Mouse (Mus musculus) heart, embryonic 13.5 days (tissue): Measurements from ENCODE around the gene Matn3. TPM values are rescaled to one million over a fixed set of nuclear protein-coding genes. Genes with fewer than 3 reads are reported as not detected.
A peak's percentile ranks its signal among the peaks of the same experiment; 100 is the strongest.

Experiments
- ATAC-seq: fragments of 200-750 bp; cut with Nextera tagmentation; 2 replicates; pipeline ENCODE4 v1.8.0; 2017; ENCODE audit warnings: moderate TSS enrichment; ENCODE audit not compliant: insufficient number of reproducible peaks, low FRiP score, low TSS enrichment; ENCODE audit errors: extremely low read depth
- H3K27ac ChIP-seq: fragments of 300-500 bp; sonication (generic); replicated peaks from 2 replicates; pipeline ENCODE4 v1.5.1; 2015; ENCODE audit warnings: moderate library complexity, mild to moderate bottlenecking, inconsistent platforms
- H3K27me3 ChIP-seq: fragments of 300-500 bp; sonication (generic); replicated peaks from 2 replicates; pipeline ENCODE4 v1.6.1; 2015; ENCODE audit warnings: mild to moderate bottlenecking, inconsistent platforms
- H3K36me3 ChIP-seq: fragments of 300-500 bp; sonication (generic); 2 replicates; pipeline ENCODE4 v1.6.1; 2015; ENCODE audit warnings: mild to moderate bottlenecking, inconsistent platforms
- H3K4me1 ChIP-seq: fragments of 300-500 bp; sonication (generic); 2 replicates; pipeline ENCODE4 v1.6.1; 2015; ENCODE audit warnings: inconsistent platforms
- H3K4me2 ChIP-seq: fragments of 300-500 bp; sonication (generic); 2 replicates; pipeline ENCODE4 v1.6.1; 2015; ENCODE audit warnings: inconsistent platforms, mild to moderate bottlenecking, moderate library complexity
- H3K4me3 ChIP-seq: fragments of 300-500 bp; sonication (generic); 2 replicates; pipeline ENCODE4 v1.5.1; 2015; ENCODE audit warnings: moderate library complexity, mild to moderate bottlenecking, inconsistent platforms
- H3K9ac ChIP-seq: fragments of 300-500 bp; sonication (generic); 2 replicates; pipeline ENCODE4 v1.6.1; 2015; ENCODE audit warnings: inconsistent platforms, mild to moderate bottlenecking, moderate library complexity
- H3K9me3 ChIP-seq: fragments of 300-500 bp; sonication (generic); 2 replicates; pipeline ENCODE4 v1.6.1; 2016; ENCODE audit warnings: inconsistent platforms
- WGBS: fragments of 180-500 bp; shearing (Covaris S2); methylation state at CpG from one replicate; pipeline ENCODE4 v1.1.7; 2015; ENCODE audit warnings: mixed read lengths; 5-methylcytosine and 5-hydroxymethylcytosine counted together
- polyA plus RNA-seq: library from polyadenylated mRNA; unstranded; fragments of >200 nt; fragmentation: Nextera tagmentation; extraction: Ambion mirVana; gene quantifications from 2 replicates; pipeline ENCODE4 v1.2.1, GENCODE M21; 2015

Gene Matn3
- 0.19 and 0.32 TPM in 2 replicates for polyA plus RNA-seq

DNA sequence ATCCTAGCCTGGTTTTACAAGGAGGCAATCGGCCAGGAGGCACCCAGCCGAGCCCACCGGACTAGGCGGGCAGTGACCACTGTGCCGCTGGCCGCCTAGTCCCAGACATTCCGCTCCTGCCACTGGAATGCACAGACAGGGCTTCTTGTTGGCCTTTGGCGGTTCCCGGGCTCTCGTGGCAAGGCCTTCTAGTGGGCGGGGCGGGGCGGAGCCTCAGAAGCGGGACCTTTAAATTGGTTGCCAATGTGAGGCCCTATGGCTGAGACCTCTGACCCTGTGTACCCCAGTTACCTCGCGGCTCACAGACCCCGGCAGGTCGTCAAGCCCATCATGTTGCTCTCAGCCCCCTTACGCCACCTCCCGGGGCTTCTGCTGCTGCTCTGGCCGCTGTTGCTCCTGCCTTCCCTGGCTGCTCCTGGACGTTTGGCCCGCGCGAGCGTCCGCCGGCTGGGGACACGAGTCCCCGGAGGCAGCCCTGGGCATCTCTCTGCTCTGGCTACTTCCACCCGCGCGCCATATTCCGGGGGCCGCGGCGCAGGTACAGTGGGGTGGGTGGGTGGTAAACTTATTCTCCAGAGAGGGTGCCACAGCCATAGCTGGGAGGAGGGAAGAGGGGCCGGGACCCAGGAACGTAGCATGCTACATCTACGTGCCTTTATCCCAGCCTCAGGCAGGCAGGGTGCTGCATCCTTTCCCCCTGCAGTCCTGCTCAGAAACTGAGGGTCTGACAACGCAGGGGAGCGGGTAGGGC lies at the start of gene Matn3:
Gene Matn3, plus strand, starts transcription at position 216 of the 751 bp plus-strand sequence.
- Histone ChIP-seq H3K4me3 (peak within 1 kb of the TSS; percentile 62), H3K27ac (no peak within 1 kb of the TSS), H3K27me3 (peaks cover 16% of the 10 kb centered on the region; the same call in 1 of the 2 replicates), H3K4me2 (peak within 1 kb of the TSS; percentile 99), H3K4me1 (peaks cover 13% of the 10 kb centered on the region), H3K9me3 (no peaks in the 10 kb centered on the region), H3K9ac (peak within 1 kb of the TSS; percentile 79), H3K36me3 (no peaks in the 10 kb centered on the region)
- 1% methylated on average over 42 of the region's 42 CpGs for WGBS
- ATAC-seq: no peak

DNA sequence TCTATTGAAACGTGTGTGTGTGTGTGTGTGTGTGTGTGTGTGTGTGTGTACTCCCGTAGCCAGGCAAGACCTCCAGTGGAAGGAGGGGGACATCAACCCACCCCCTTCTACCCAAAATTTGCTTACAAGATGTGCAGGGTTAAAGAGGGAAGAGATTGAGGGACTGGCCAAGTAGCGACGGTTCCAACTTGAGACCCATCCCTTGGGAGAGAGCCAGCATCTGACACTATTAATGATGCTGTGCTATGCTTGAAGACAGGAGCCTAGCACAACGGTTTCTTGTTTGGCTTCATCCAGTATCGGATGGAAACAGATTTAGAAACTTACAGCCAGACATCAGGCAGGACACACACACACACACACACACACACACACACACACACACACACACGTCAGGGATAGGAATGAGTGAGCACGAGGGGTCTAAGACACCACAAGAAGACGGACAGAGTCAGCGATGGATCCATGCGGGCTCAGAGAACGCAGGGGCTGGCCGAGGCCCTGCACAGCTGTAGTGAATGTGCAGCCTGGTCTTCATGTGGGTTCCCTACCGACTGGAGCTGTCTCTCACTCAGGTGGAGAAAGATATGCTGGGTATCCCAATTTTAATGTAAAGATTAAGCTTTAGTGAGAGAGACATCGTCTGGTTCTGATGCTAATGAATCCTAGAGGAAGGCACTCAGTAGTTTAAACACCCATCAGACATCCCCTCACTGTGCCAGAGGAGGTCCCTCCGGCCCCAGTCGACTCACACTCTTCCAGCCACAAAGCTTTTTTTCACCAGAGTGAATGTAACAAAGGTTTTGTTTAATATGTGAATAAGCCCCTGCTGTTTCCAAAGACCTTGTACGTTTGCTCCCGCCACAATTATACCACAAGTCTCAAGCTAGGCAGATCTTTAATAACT lies 48.6 kb upstream of the Matn3 start:
- Histone ChIP-seq H3K27me3 (no peaks in the 10 kb centered on the region), H3K9ac (no peak overlapping the region), H3K4me3 (no peak overlapping the region), H3K27ac (no peak overlapping the region), H3K36me3 (no peaks in the 10 kb centered on the region), H3K9me3 (no peaks in the 10 kb centered on the region), H3K4me1 (peaks cover 41% of the 10 kb centered on the region), H3K4me2 (no peak overlapping the region)
- no peak for ATAC-seq
- WGBS: 72% methylated on average over 19 of the region's 19 CpGs

DNA sequence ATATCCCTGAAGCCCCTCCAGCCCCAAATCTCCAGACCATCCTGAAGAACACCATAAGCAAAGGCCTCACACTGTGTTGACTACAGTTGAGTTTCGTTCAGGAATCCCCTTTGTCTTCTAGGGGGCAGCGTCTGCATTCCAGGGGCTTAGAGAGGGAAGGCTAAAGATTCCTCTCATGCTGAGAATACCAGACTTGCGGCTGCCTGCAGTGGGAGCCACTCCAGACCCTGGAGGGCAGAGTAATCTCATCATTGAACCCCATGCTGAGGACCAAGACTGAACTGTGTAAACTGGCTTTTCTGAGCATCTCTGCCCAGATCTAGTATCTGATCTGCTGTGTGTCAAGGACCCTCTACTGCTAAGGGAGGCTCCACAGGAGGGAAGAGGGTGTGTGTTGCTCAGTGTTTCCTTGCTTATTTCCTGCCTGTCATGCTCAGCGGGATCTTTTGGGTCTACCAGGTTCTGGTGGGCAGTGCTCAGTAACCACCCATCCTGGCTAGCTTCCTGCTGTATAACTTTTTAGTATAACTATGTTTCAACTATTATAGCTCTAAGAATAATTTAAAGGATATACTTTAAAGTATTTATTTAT lies 47.5 kb upstream of the Matn3 start:
- ATAC-seq: no peak

DNA sequence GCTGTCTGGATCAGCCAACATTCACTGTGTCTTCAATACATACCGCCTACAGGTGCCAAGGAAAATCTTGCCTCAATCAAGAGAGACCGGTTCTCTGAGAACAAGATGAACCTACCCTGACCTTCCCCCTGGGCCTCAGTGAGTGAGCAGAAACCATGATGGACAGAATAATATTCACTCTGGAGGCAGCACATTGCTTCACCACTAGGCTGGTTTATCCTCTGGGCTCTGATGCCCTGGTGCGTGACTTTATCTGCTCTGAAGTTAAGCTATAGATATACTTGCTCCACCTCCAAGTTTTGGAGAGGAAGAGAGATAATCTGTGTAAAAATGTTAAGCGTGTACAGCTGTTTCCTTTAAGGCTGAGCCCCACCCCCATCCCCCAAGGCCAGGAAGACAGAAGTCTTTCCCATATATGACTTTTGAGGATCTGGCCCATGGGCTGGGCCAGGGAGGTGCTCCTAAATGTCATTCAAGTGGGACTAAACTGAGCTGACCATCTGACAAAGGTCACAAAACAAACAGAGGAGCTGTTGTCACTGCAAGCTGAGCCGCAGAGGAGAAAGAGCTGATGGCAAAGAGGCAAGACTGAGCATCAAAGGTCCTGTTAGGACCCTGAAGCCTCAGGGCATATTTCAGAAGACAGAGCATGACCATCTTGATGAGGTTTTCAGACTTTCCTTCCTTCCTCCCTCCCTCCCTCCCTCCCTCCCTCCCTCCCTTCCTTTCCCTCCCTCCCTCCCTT lies 46.6 kb upstream of the Matn3 start:
- Histone ChIP-seq H3K36me3 (no peaks in the 10 kb centered on the region), H3K9me3 (no peaks in the 10 kb centered on the region), H3K27me3 (no peaks in the 10 kb centered on the region), H3K27ac (peak overlapping the region; percentile 13), H3K4me2 (no peak overlapping the region), H3K4me1 (peaks cover 46% of the 10 kb centered on the region), H3K9ac (no peak overlapping the region), H3K4me3 (no peak overlapping the region)
- ATAC-seq: no peak
- WGBS: 27% methylated on average over 5 of the region's 5 CpGs

More for the DNA sequence above, 47.5 kb upstream of the Matn3 start:
- no peak overlapping the region for H3K4me3 ChIP-seq
- 20% methylated on average over 4 of the region's 4 CpGs for WGBS
- no peaks in the 10 kb centered on the region for H3K36me3 ChIP-seq
- H3K4me1 ChIP-seq: peaks cover 46% of the 10 kb centered on the region
- H3K9ac ChIP-seq: no peak overlapping the region; the same call in 1 of the 2 replicates
- no peak overlapping the region for H3K4me2 ChIP-seq
- H3K27me3 ChIP-seq: no peaks in the 10 kb centered on the region
- H3K9me3 ChIP-seq: no peaks in the 10 kb centered on the region
- H3K27ac ChIP-seq: peak overlapping the region; percentile 29

DNA sequence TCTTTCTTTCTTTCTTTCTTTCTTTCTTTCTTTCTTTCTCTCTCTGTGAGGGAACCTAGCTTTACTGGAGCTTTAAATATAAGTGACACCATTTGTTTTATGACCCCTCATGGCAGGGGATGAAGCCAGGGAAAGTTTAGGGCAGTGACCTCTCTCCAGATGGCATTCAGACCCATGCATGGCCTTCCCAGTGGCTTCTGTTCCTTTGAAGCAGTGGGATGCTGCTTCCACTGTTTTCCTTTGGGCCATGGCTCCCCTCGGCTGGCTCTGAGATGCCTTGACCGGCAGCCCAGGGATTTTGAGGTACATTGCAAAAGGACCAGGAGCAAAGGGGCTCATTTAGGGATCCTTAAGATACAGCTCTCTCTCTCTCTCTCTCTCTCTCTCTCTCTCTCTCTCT lies 45.8 kb upstream of the Matn3 start:
- no peak for ATAC-seq
- no peak overlapping the region for H3K4me2 ChIP-seq
- H3K27me3 ChIP-seq: no peaks in the 10 kb centered on the region
- peaks cover 41% of the 10 kb centered on the region for H3K4me1 ChIP-seq
- no peak overlapping the region for H3K9ac ChIP-seq
- H3K36me3 ChIP-seq: no peaks in the 10 kb centered on the region
- no peak overlapping the region for H3K27ac ChIP-seq
- no peak overlapping the region for H3K4me3 ChIP-seq
- 22% methylated on average over 2 of the region's 2 CpGs for WGBS
- H3K9me3 ChIP-seq: no peaks in the 10 kb centered on the region

DNA sequence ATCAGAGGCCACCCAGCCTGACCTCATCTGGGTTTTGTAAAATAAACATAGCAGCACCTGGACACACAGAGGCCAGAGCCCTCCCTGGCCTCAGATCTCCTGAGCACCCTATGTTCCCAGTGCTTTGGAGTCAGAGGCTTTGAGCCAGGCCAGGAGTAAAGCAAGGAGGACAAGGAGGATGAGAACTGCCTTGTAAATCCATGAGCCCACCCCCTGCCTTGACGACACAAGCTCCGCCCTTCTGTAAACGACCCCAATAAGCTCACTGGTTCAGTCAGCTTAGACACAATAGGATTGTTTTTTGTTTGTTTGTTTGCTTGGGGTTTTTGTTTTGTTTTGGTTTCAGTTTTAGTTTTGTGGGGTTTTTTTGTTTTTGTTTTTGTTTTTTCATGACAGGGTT lies 45.2 kb upstream of the Matn3 start:
- no peak overlapping the region for H3K4me2 ChIP-seq
- H3K4me3 ChIP-seq: no peak overlapping the region
- H3K9ac ChIP-seq: no peak overlapping the region
- ATAC-seq: no peak
- no peaks in the 10 kb centered on the region for H3K27me3 ChIP-seq
- no peaks in the 10 kb centered on the region for H3K36me3 ChIP-seq
- H3K27ac ChIP-seq: no peak overlapping the region
- peaks cover 36% of the 10 kb centered on the region for H3K4me1 ChIP-seq
- H3K9me3 ChIP-seq: no peaks in the 10 kb centered on the region
- WGBS: 36% methylated on average over 3 of the region's 3 CpGs

DNA sequence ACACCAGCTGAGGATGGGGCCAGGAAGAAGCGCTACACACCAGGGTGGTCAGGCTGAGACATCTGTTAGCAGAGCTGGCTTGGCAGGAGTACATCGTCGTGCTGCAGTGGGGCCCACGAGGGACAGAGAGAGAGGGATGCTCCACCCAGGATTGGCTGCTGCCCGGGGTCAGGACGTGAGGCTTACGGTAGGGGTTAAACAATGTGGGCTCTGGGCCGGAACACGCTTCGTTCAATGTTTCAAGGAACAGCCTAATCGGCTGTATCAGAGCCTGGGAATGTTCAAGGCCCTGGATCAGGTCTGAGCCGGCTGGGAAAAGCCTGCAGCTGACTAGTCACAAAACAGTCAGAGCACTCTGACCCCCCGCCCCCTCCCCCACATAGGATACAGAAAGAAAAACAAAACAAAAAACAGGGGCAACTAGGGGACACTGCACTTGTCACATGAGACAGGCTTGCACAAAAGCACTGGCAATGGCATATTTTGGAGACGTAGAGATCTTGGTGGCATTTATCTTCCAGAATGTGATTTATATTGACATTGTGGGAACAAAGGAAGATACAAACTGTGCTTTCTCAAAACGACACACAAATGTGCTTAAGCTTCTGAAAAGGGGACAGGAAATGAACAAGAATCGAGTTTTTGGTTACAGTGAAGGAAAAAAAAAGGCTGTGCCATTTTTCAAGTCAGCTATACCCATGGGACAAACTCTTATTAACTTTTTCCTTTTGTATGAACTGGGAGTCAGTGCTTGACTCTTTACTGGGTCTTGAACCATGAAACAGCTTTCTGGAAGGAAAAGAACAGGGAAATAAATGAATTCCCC lies 34.7 kb upstream of the Matn3 start:
- ATAC-seq: no peak
- Histone ChIP-seq H3K9me3 (no peaks in the 10 kb centered on the region), H3K4me2 (peak overlapping the region; percentile 26), H3K36me3 (no peaks in the 10 kb centered on the region), H3K27me3 (no peaks in the 10 kb centered on the region), H3K4me1 (peaks cover 38% of the 10 kb centered on the region), H3K27ac (peak overlapping the region; percentile 30), H3K9ac (peak overlapping the region; percentile 41), H3K4me3 (no peak overlapping the region)
- WGBS: 22% methylated on average over 16 of the region's 16 CpGs

DNA sequence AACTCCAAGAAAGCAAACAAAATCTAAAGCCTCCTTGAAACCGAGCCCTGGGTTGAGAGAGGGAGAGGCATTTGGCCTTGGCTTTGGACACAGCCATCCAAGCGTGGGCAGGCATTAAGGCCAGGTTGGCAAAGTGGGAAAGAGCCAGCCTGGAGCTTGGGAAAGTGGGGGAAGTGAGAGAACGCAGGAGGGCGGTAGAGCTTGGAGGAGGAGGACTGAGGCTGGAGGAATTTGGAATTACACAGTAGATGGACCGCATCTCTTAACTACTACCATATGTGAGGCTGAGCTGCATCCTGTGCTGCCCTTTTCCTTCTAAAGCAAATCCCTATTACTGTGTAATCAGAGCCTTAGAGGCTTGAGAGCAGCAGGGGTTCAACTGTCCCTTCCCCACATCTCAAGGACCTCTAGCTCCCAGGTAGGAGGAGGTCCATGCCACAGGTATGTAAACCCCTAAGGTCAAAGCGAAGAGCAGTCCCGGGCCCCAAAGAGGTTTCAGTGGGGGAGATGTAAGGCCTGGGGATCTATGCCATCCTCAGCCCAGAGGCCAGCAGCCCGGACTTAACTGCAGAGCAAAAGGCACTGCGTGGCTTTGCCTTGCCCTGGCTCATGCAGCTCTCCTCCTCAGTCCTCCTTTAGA lies 33.9 kb upstream of the Matn3 start:
- Histone ChIP-seq H3K4me1 (peaks cover 38% of the 10 kb centered on the region), H3K4me3 (no peak overlapping the region), H3K4me2 (no peak overlapping the region), H3K36me3 (no peaks in the 10 kb centered on the region), H3K9ac (no peak overlapping the region), H3K9me3 (no peaks in the 10 kb centered on the region), H3K27me3 (no peaks in the 10 kb centered on the region), H3K27ac (peak overlapping the region; percentile 37; the same call in 1 of the 2 replicates)
- WGBS: 59% methylated on average over 9 of the region's 9 CpGs
- ATAC-seq: no peak

DNA sequence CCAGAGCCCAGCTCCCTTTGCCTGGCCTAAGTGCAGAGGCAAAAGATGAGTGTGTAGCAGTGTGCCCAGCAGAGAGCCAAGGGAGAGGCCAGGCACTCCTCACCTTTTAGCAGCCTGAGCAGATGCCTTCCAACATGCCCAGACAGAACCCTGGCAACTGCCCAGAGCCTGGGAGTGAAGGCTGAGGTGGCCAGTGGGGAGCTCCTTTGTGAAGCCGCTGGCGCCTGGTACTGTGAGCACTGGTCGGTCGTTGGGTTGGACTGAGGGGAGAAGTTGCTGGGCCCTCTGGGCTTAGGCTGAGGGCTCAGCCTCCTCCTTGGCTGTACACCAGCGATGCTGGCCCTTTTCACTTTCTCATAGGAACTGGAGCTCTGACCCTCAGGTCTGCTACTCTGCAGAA lies 31.4 kb upstream of the Matn3 start:
- Histone ChIP-seq H3K27me3 (no peaks in the 10 kb centered on the region), H3K4me1 (peaks cover 50% of the 10 kb centered on the region), H3K4me2 (no peak overlapping the region), H3K36me3 (no peaks in the 10 kb centered on the region), H3K9ac (peak overlapping the region; percentile 12), H3K27ac (peak overlapping the region; percentile 40), H3K9me3 (no peaks in the 10 kb centered on the region), H3K4me3 (no peak overlapping the region)
- ATAC-seq: no peak
- WGBS: 46% methylated on average over 5 of the region's 5 CpGs

DNA sequence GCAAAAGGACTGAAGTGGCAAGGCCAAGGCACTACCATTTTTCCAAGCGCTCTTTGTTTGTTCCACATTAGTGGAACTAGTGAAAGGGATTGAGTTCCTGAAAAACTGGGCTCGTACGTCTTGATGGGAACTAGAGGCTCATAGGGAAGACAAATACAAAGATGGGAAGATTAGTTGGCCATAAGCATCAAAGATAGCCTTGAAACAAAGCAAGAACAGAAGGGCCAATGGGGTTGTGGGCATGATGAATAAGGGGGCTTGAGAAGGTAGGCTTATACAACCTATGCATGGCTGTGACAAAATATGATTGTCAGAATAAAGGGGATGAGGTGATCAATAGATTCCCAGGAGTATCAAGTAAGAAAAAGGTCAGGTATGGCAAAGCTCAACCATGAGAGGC lies 28.5 kb upstream of the Matn3 start:
- ATAC-seq: no peak
- WGBS: 89% methylated on average over 3 of the region's 3 CpGs
- no peaks in the 10 kb centered on the region for H3K9me3 ChIP-seq
- H3K4me3 ChIP-seq: no peak overlapping the region
- H3K27me3 ChIP-seq: no peaks in the 10 kb centered on the region
- H3K36me3 ChIP-seq: 0 out of 2 replicates have a peak, but pooled peaks cover 7% of the 10 kb centered on the region
- H3K9ac ChIP-seq: no peak overlapping the region
- no peak overlapping the region for H3K27ac ChIP-seq
- H3K4me2 ChIP-seq: no peak overlapping the region
- peaks cover 36% of the 10 kb centered on the region for H3K4me1 ChIP-seq
